Mouse (Mus musculus) cerebellum, adult (tissue): ENCODE results near the gene Gm37419.

Source experiments
- ATAC-seq: cut with Nextera tagmentation; 2 replicates; pipeline ENCODE4 v1.9.2; 2017; ENCODE audit warnings: mild to moderate bottlenecking, moderate library complexity, mixed read lengths; ENCODE audit not compliant: insufficient number of reproducible peaks, low FRiP score, low TSS enrichment

The Gm37419 gene

DNA sequence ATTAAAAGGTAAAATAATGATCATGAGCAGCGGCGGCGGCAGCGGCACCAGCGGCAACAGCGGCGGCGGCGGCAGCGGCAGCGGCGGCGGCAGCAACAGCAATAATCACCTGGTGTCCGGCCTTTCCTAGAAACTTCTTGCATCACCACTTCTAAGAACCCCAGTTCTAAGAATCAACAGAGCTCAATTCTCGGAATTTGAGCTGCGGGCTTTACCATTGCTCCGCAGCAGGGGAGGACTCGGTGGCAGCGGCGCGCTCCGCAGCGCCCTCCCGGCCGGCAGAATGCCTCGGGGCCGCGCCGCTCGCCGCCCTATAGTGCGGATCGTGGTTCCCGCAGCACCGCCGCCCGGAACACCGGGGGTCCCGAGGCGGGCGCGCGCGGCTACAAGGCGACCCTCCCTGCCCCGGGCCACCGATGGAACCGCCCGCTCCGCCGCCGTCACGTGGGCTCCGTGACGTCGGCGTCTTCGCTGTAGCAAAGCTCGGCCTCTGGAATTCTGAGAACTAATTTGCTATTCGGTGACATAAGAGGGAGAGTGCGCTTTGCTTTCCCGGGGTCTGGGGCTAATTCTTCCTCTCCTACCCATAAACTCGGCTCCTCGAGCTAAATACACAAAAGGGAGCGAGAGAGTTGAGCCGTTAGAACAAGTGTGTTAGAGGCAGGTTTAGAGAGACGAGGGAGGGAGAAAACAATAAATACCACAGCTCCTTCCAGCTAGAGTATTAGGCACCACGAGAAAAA is at the start of gene Gm37419, which contains the start of gene Bcl6:
TSS of gene Gm37419 (plus strand) at position 17 of the 743 bp plus-strand sequence.
TSS of gene Bcl6 (minus strand) at position 387 of the 743 bp plus-strand sequence.
- peak; percentile 67 for ATAC-seq

DNA sequence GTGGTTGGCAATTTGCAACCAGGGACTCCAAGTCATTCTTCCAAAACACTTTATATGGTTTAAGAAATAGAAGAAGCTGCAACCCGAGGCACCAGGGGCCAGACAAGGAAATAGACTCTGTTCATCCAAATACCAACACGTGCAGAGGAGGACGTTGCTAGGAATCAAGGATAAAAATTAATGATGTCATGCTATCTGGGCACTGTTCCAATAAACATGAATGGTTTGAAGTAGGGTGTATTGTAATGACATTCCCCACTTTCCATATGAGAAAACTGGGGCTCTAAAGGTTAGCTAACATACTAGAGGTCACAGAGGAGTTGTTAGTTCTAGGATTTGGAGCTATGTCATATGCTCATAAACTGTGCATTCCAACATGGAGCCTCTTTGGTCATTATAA is 43.5 kb upstream of the Gm37419 start:
- ATAC-seq, result no peak

DNA sequence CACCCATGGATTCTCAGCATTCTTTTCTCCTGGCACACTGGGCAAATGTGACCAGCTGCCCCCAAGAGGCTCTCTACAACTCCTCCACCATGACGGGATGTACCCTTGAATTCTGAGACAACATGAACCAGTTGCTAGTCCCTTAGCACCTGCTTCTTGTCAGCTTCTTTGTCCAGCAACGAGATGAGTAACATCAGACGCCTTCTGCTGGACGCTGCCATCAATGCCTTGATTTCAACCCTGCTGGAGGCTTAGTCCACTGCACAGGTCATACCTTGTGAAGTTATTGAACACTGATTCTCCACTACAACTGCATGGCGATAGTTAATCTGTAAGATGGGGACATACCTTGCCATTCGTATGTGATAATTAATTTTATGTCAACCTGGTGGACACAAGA is 40.6 kb upstream of the Gm37419 start:
- no peak for ATAC-seq

DNA sequence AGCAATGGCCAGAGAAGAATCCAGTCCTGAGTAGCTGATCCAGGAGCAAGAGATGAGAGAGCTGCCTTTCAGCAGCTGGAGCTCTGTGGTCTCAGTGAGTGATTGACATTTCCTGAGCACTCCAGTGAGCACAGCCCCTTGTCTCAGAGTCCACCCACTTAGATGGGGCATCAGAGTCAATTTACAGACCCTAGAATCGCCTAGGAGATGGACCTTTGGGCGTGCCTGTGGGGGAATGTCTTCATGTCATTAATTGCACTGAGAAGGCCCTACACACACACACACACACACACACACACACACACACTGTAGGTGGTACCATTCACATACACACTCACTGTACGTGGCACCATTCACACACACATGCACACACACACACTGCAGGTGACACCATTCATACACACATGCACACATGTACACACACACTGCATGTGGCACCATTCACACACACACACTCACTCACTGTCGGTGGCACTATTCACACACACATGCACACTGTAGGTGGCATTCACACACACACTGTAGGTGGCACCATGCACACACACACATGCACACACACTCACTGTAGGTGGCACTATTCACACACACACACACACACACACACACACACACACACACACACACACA is 36.1 kb upstream of the Gm37419 start:
- ATAC-seq, result no peak

DNA sequence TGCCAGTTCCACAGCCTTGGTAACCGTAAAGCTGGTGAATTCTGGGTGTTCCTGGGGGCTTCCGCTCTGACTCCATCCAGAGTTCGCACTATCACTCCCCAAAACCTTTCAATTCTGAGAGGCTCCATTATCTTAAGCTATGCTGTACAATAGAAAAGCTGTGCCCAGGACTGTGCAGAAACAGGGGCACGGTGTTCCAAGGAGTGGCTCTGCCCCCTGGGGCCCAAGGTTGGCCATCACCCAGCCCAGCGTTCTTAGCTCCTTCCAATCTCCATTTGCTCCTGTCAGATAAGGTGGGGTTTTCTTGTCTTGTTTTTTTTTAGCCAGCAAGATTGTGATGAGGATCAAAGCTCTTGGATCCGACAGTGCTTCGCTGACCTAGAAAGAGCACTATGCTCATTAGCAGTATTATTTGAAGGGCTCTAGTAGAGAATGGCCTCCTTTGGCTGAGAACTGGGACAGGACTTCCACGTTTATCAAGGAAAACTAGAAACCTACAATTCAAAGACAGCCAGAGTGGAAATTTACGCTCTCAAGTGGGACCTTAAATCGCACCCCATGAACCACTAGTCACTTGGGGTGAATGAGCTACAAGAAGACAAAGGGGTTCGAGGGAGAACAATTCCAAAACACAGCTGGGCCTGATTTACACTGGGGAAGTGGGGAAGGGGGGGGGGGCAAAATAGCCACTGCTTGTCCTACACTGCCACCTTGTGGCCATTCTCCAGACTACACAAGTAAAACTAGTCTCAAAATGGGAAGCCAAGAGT is 34.9 kb upstream of the Gm37419 start:
- ATAC-seq, result peak; percentile 15; the same call in 1 of the 2 replicates

DNA sequence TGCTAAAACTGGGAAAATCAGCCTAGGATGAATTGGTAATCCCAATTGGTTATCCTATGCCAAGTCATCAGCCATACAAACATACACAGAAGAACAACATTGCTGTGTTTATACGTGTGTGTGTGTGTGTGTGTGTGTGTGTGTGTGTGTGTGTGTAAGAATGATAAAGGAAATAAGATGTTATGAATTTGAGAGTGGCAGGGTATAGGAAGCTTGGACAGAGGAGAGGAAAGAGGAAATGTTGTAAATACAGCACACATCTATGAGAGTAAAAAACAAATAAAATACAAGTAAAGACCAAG is 34.4 kb upstream of the Gm37419 start:
- no peak for ATAC-seq

DNA sequence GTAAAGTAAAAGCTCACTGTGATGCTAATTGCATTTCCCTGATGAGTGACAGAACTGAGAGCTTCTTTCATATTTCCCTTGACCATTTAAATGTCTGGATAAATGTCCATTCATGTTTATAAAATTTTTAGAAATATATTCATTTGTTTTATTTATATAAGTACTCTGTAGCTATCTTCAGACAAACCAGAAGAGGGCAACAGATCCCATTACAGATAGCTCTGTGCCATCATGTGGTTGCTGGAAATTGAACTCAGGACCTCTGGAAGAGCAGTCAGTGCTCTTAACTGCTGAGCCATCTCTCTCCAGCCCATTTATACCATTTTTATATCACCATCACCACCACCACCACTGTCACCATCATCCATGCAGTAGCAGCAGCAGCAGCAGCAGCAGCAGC is 29.3 kb upstream of the Gm37419 start:
- no peak for ATAC-seq

DNA sequence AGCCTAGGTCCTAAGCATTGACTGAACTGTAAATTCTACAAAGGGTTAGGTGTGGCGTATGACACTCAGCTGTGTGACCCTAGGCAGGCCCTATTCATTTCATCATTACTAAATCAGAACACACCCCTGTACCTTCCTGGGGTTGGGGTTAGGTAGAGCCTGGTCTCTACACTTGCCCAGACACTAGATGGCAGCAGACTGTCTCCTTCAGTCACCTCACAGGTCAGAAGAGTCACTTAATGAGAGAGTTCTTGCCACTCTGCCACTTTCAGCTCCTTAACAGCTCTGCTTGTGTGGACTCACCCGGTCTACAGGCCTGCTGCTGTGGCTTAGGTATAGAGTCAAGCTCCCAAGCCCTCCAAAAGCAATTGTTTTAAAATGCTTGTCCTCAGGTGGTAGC is 25.9 kb upstream of the Gm37419 start:
- ATAC-seq, result 0 out of 2 replicates have a peak, but pooled peaks have one; percentile 32

DNA sequence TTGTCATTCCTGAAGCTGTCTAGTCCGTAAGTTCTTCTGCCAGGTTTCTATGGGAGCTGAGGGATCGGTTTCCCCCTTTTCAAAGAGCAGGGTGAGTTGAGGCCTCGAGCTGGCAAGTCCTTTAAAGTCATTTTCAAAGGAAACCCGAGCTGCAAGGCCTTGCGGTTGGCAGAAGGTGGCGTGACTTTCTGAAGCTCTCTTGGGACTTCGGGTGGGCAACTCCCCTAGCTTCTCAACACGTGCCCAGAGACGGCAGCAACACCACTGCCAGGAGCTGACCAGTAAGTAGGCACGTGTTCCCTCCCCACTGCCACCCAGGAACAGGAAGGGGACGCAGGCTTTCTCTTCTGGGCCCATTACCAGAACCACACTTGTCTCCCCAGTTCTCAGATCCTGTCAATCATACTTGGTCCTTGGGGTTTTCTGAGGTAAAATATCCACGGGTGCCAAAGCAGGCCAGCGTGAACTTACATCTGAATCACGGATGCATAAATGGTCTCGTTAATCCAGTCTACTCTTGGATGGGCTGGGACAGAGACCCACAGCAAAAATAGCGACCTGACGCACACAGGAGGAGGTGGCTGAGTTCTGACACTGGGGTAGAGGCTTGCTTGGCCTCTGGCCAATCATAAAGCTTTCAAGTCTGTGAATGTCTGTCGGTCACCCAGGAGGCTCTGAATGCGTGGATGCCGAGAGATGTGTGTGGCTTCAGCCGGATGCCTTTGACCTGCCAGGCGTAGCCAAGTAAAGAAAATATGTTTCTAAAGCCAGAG is 24.2 kb upstream of the Gm37419 start:
- no peak for ATAC-seq

DNA sequence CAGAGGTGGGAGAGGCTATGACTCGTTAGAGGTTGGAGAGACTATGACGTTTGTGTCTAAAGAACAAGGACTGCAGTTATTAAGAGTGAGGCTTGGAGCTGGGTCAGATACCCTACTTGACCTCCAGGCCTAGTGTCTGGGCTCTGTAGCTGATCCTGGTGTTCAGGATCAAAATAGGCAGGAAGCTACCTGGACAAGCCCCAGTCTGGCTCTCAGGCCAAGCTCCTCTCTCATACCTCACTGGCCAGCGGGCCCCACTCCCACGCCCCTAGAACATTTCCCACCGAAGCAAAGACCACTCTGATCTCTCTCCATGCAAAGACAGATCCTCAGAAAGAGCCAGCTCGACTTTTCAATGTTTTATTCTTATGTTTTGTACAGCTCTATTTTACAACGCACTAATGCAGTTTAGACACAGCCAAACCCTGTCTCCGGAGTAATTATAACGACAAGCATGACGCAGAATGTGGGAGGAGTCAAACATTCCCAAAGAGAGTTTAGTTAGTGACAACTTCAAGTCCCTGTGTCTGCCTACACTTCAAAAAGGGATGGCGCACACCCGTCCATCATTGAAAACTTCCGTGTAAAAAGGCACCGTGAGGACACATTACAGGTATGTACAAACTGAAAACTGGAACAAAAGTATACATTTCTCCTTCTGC is 23.4 kb upstream of the Gm37419 start:
- no peak for ATAC-seq

DNA sequence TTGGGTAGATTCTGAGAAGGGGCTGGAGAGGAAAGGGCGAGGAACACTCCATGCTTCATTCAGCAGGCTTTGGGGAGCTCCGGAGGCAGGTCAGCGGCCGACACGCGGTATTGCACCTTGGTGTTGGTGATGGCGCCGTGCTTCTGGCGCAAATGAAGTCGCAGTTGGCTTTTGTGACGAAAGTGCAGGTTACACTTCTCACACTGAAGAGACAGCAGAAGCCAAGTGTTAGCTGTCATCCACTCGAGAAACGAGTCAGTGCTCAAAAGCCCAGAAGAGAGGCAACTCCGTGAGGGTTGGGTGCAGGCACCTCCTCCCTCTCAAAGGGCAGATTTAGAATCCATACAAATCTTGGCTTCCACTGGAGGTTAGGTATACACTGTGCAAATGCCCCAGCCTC is 22.2 kb upstream of the Gm37419 start:
- ATAC-seq, result no peak

DNA sequence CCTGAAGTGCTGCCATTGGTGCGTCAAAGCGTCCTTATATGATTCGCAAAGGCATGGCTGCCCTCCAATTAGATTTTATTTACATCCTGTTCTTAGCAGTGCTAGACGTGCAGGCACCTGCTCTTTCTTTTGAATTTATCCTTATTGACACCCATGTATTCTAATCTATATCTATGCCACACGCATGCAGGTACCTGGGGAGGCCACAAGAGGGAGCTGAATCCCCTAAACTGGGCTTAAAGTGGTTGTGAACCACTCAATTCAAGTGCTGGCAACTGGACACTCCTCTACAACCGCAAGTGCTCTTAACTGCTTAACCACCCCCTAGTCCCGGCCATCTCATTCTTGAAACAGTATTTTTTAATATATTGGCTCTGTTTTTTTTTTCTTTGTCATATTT is 21.0 kb upstream of the Gm37419 start:
- ATAC-seq, result no peak

DNA sequence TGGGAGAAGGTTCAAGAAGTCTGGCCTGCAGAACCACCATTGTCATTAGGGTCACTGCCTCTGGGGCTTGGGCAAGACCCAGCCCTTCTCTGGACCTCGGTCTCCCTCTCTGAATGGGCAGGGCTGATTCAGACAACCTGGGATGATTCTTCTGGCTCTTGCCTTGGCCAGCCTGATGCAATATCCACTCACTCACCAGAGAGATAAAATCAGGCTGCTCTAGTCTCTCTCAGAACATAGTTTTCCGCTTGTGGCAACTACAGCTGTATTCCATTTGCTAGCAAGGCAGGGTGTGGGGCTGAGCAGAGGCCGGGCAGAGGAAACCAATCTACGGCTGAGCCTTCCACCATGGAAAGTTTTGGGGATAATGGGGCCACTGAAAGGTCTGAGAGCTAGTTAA is 19.4 kb upstream of the Gm37419 start:
- no peak for ATAC-seq

DNA sequence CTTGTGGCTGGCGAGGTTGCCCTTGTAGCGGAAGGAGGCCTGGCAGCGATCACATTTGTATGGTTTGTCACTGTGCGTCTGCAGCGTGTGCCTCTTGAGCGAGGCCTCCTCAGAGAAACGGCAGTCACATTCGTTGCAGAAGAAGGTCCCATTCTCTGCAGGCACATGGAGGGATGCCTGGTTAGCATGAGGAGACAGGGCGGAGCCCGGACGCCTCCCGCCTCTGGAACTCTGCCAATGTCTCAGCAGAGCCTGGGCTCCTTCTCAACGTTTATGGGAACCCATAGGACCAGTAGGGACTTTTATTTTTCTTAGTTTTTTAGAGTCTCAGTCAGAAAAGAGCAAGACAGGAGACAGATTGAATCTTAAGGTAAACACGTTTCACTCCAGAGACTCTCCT is 18.4 kb upstream of the Gm37419 start:
- no peak for ATAC-seq

DNA sequence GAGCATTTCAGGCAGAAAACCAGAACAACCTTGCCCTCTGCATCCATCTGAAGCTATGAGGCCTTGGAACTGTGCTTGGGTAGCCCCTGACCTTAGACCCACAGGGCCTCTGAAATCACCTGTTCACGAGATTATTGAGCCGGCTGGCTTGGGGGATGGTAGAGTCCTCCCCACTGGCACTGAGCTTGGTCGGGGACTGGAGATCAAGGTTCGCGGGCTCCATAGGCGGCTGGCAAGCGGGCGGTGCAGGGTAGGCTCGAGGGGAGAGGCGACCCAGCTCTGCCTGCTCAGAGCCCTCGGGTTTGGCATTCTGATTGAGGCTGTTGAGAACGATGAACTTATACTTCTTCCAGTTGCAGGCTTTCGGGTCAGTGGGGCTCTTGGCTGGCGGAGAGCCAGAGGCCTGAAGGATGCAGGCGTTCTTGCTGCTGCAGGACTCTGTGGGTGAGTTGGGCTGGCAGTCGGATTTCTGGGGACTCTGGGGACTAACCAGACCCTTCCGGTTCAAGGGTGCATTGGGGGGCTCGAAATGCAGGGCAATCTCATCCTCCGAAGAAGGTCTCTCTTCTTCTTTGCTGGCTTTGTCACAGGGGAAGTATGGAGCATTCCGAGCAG is 16.0 kb upstream of the Gm37419 start:
- no peak for ATAC-seq

DNA sequence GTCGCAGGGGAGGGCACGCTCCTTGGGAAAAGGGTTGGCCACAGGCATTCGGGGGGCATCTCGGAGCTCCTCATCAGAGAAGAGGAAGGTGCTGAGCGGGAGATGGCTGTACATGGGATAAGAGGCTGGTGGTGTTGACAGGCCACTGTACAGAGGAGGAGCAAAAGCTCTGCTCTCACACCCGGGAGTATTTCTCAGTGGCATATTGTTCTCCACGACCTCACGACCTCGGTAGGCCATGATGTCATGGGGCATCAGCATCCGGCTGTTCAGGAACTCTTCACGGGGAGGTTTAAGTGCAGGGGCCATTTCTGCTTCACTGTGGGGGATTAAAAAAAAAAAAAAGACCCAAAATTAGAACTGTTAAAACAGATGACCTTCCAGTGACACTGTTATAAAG is 15.4 kb upstream of the Gm37419 start:
- ATAC-seq, result no peak

DNA sequence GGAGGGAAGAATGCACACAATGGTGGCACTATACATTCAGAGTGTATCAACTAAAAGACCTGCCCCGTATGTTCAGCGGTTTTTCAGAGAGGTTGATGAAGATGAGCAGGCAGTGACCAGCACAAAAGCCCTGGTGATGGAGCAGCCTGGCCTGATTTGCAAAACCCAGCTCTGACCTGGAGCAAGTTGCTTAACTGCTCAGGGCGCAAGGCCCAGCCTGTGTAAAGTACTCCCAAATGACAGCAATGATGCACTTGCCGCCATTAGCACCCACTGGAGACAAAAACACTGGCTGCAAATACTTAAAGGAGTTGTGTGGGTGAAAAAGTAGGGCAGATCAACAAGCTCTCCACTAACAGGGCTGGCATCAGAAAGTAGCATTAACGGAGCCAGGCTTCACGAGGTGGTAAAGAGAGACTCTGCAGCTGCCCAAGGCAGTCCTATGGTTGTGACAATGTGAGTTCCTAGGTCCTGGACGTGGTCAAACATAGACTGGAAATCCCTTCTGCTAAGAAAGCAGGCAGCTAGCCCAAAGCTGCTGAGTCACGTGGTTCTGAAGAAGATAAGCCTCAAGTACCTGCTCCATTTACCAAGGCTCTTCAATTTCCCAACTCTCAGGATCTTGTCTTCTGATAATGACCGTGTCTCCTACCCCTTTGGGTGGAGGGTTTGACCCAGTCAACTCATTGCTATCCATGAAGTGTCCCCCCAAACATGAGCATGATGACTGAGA is 14.5 kb upstream of the Gm37419 start:
- no peak for ATAC-seq

DNA sequence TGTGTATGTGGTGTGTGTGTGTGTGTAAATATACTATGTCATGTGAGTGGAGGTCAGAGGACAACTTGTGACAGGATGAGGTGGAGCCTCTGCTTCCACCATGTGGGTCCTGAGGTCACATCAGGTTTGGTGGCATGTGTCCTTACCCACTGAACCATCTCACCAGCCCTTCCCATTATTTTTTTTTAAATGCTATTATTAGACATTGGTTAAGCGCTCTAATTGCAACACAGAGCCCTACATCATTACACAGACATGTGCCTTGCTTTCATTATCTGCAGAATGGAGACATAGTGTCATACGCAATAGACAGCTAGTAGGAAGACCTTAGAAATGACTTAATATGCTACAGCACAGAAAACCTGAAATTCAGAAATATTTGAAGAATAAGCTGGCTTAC is 12.1 kb upstream of the Gm37419 start:
- no peak for ATAC-seq

DNA sequence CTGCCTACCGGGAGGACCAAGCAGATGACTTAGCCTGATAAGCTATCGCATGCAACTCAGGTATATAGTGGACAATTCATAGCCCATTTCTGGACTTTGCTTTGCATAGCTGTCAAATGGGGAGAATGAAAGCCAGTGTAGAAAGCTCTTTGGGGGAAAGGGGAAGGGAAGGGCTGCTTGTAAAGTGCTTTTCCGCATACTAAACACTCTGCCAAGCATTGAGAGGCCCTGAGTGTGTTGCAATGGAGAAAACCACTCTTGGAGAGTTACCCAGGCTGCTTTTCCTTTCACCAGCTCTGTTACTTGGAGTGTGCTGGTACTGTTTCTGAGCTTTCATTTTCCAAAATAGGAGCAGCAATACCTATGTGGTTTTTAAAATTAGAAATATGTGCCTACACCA is 10.6 kb upstream of the Gm37419 start:
- ATAC-seq, result no peak
